Mouse (Mus musculus) kidney, embryonic 15.5 days (tissue): Measurements from ENCODE around the gene Pycard. TPM values are rescaled to one million over a fixed set of nuclear protein-coding genes. Genes with fewer than 3 reads are reported as not detected.
A peak's percentile ranks its signal among the peaks of the same experiment; 100 is the strongest.
"Not testable (repeated sequence)": the region's sequence is repeated elsewhere in the genome, so short reads cannot be mapped to it uniquely, and the experiment has no call there.

Experiments used
- ATAC-seq: fragments of 200-750 bp; cut with Nextera tagmentation; replicated peaks from 2 replicates; pipeline ENCODE4 v1.8.0; 2017; ENCODE audit warnings: moderate TSS enrichment; ENCODE audit not compliant: low FRiP score
- H3K27ac ChIP-seq: fragments of 300-500 bp; sonication (generic); 2 replicates; pipeline ENCODE4 v1.5.1; 2015; ENCODE audit warnings: mild to moderate bottlenecking, inconsistent platforms
- H3K27me3 ChIP-seq: fragments of 300-500 bp; sonication (generic); 2 replicates; pipeline ENCODE4 v1.6.1; 2015; ENCODE audit warnings: inconsistent platforms
- H3K36me3 ChIP-seq: fragments of 300-500 bp; sonication (generic); 2 replicates; pipeline ENCODE4 v1.6.1; 2015; ENCODE audit warnings: inconsistent platforms
- H3K4me1 ChIP-seq: fragments of 300-500 bp; sonication (generic); 2 replicates; pipeline ENCODE4 v1.6.1; 2015; ENCODE audit warnings: inconsistent platforms
- H3K4me2 ChIP-seq: fragments of 300-500 bp; sonication (generic); 2 replicates; pipeline ENCODE4 v1.6.1; 2015; ENCODE audit warnings: moderate library complexity, mild to moderate bottlenecking, inconsistent platforms
- H3K4me3 ChIP-seq: fragments of 300-500 bp; sonication (generic); replicated peaks from 2 replicates; pipeline ENCODE4 v1.5.1; 2015; ENCODE audit warnings: mild to moderate bottlenecking, inconsistent platforms
- H3K9ac ChIP-seq: fragments of 300-500 bp; sonication (generic); 2 replicates; pipeline ENCODE4 v1.6.1; 2015; ENCODE audit warnings: mild to moderate bottlenecking, inconsistent platforms
- H3K9me3 ChIP-seq: fragments of 300-500 bp; sonication (generic); replicated peaks from 2 replicates; pipeline ENCODE4 v1.6.1; 2016; ENCODE audit warnings: inconsistent platforms
- WGBS: fragments of 180-500 bp; shearing (Covaris S2); methylation state at CpG from one replicate; pipeline ENCODE4 v1.1.7; 2015; ENCODE audit warnings: mixed read lengths; 5-methylcytosine and 5-hydroxymethylcytosine counted together
- polyA plus RNA-seq: library from polyadenylated mRNA; unstranded; fragments of >200 nt; fragmentation: Nextera tagmentation; extraction: Ambion mirVana; gene quantifications from 2 replicates; pipeline ENCODE4 v1.2.1, GENCODE M21; 2015

The Pycard gene
- polyA plus RNA-seq, 1 experiment from 2014 or later: 43.9 TPM

GRCm38 (mm10) chr7:127966371-127966918 is 27.2 kb downstream of the Pycard start:
- no peak for ATAC-seq
- Histone ChIP-seq H3K4me2 (peak overlapping the region; percentile 64), H3K27me3 (no peaks in the 10 kb centered on the region), H3K9ac (peak overlapping the region; percentile 79), H3K27ac (peak overlapping the region; percentile 91), H3K4me1 (peaks cover 23% of the 10 kb centered on the region), H3K4me3 (peak overlapping the region; percentile 59), H3K9me3 (no peaks in the 10 kb centered on the region), H3K36me3 (peaks cover 23% of the 10 kb centered on the region)
- 6% methylated on average over 10 of the region's 10 CpGs for WGBS

GRCm38 (mm10) chr7:127959364-127959763 is 34.3 kb downstream of the Pycard start:
- H3K36me3 ChIP-seq: no peaks in the 10 kb centered on the region
- H3K4me3 ChIP-seq: no peak overlapping the region
- no peaks in the 10 kb centered on the region for H3K9me3 ChIP-seq
- no peak for ATAC-seq
- H3K27ac ChIP-seq: no peak overlapping the region
- H3K4me1 ChIP-seq: no peaks in the 10 kb centered on the region
- no peaks in the 10 kb centered on the region for H3K27me3 ChIP-seq
- H3K9ac ChIP-seq: no peak overlapping the region
- no peak overlapping the region for H3K4me2 ChIP-seq
- WGBS: 51% methylated on average over 5 of the region's 5 CpGs

GRCm38 (mm10) chr7:127952864-127953581 is 40.6 kb downstream of the Pycard start:
- 41% methylated on average over 13 of the region's 13 CpGs for WGBS
- no peaks in the 10 kb centered on the region for H3K27me3 ChIP-seq
- H3K9me3 ChIP-seq: no peaks in the 10 kb centered on the region
- ATAC-seq: no peak
- no peak overlapping the region for H3K4me2 ChIP-seq
- no peak overlapping the region for H3K4me3 ChIP-seq
- H3K27ac ChIP-seq: no peak overlapping the region
- no peak overlapping the region for H3K9ac ChIP-seq
- no peaks in the 10 kb centered on the region for H3K4me1 ChIP-seq
- no peaks in the 10 kb centered on the region for H3K36me3 ChIP-seq

GRCm38 (mm10) chr7:127946470-127947023 is 47.1 kb downstream of the Pycard start, which contains the start of gene Prss36:
Gene Prss36, minus strand, starts transcription at chr7:127946725.
- 81% methylated on average over 6 of the region's 6 CpGs for WGBS
- Histone ChIP-seq H3K27ac (no peak within 1 kb of the TSS), H3K4me3 (no peak within 1 kb of the TSS), H3K27me3 (peaks cover 39% of the 10 kb centered on the region), H3K4me2 (no peak within 1 kb of the TSS), H3K4me1 (peaks cover 8% of the 10 kb centered on the region; the same call in 1 of the 2 replicates), H3K9ac (no peak within 1 kb of the TSS), H3K36me3 (no peaks in the 10 kb centered on the region), H3K9me3 (no peaks in the 10 kb centered on the region)
- no peak for ATAC-seq

GRCm38 (mm10) chr7:127944614-127945013 is 49.1 kb downstream of the Pycard start:
- Histone ChIP-seq H3K4me1 (peaks cover 8% of the 10 kb centered on the region; the same call in 1 of the 2 replicates), H3K27me3 (peaks cover 39% of the 10 kb centered on the region), H3K27ac (no peak overlapping the region), H3K9ac (no peak overlapping the region), H3K4me3 (peak overlapping the region; percentile 17), H3K9me3 (no peaks in the 10 kb centered on the region), H3K36me3 (no peaks in the 10 kb centered on the region), H3K4me2 (peak overlapping the region; percentile 48)
- ATAC-seq: peak; percentile 71; the same call in 1 of the 2 replicates
- 5% methylated on average over 23 of the region's 23 CpGs for WGBS

- WGBS: 50% methylated on average over 2 of the region's 2 CpGs
- H3K27ac ChIP-seq, H3K9ac ChIP-seq, ATAC-seq, H3K36me3 ChIP-seq, H3K4me2 ChIP-seq, H3K4me3 ChIP-seq, H3K4me1 ChIP-seq, H3K9me3 ChIP-seq: not testable (repeated sequence)
- H3K27me3 ChIP-seq: peaks cover 39% of the 10 kb centered on the region
These were observed 51.6 kb downstream of the Pycard start for GRCm38 (mm10) chr7:127942097-127942496.

Other genes starting within 250 kb of the Pycard start
- 5.6 and 6.8 TPM in 2 replicates for gene Fbxl19, start 249.3 kb downstream of the Pycard start, polyA plus RNA-seq
- 25.1 and 26.7 TPM in 2 replicates for gene Orai3, start 224.1 kb downstream of the Pycard start, polyA plus RNA-seq
- gene Setd1a, start 217.2 kb downstream of the Pycard start, polyA plus RNA-seq: 23.2 and 25.9 TPM in 2 replicates
- gene Gm49388, start 208.3 kb downstream of the Pycard start, polyA plus RNA-seq: not detected in 2 replicates
- 23.0 and 27.6 TPM in 2 replicates for gene Hsd3b7, start 193.3 kb downstream of the Pycard start, polyA plus RNA-seq
- gene Stx4a, start 169.6 kb downstream of the Pycard start, polyA plus RNA-seq: 46.4 and 53.2 TPM in 2 replicates
- 3.8 and 5.2 TPM in 2 replicates for gene Stx1b, start 169.3 kb downstream of the Pycard start, polyA plus RNA-seq
- gene Zfp646, start 117.6 kb downstream of the Pycard start, polyA plus RNA-seq: 11.8 and 13.7 TPM in 2 replicates
- gene Zfp668, start 117.0 kb downstream of the Pycard start, polyA plus RNA-seq: 22.7 TPM in 2 replicates
- 2.2 and 2.7 TPM in 2 replicates for gene Prss53, start 102.9 kb downstream of the Pycard start, polyA plus RNA-seq
- gene Gm21974, start 98.4 kb downstream of the Pycard start, polyA plus RNA-seq: not detected in 2 replicates
- 152 and 162 TPM in 2 replicates for gene Vkorc1, start 98.2 kb downstream of the Pycard start, polyA plus RNA-seq
- 120 and 140 TPM in 2 replicates for gene Bckdk, start 89.8 kb downstream of the Pycard start, polyA plus RNA-seq
- gene Kat8, start 81.4 kb downstream of the Pycard start, polyA plus RNA-seq: 41.8 and 43.5 TPM in 2 replicates
- 56.9 and 59.5 TPM in 2 replicates for gene Prss8, start 63.8 kb downstream of the Pycard start, polyA plus RNA-seq
- gene Prss36, start 47.1 kb downstream of the Pycard start, polyA plus RNA-seq: 11.5 and 12.4 TPM in 2 replicates
- 421 and 440 TPM in 2 replicates for gene Fus, start 26.4 kb downstream of the Pycard start, polyA plus RNA-seq
- gene Trim72, start 10.1 kb upstream of the Pycard start, polyA plus RNA-seq: 0.31 and 0.60 TPM in 2 replicates
- gene Itgam, start 68.8 kb upstream of the Pycard start, polyA plus RNA-seq: 1.2 and 1.4 TPM in 2 replicates
- not detected in 2 replicates for gene Gm49368, start 68.8 kb upstream of the Pycard start, polyA plus RNA-seq
- 0.05 and 0.17 TPM in 2 replicates for gene Itgax, start 135.7 kb upstream of the Pycard start, polyA plus RNA-seq
- gene Itgad, start 160.5 kb upstream of the Pycard start, polyA plus RNA-seq: not detected in 2 replicates
- gene Cox6a2, start 212.5 kb upstream of the Pycard start, polyA plus RNA-seq: 5.1 and 11.1 TPM in 2 replicates
- gene Armc5, start 243.5 kb upstream of the Pycard start, polyA plus RNA-seq: 19.1 and 21.1 TPM in 2 replicates
- 8.3 and 8.7 TPM in 2 replicates for gene 9130023H24Rik, start 244.2 kb upstream of the Pycard start, polyA plus RNA-seq